Mouse (Mus musculus) hindbrain, postnatal 0 days (tissue): ENCODE measurements around the gene Ghrhr. TPM values are rescaled to one million over a fixed set of nuclear protein-coding genes. Genes with fewer than 3 reads are reported as not detected.

Experiments
- ATAC-seq: fragments of 200-750 bp; cut with Nextera tagmentation; 2 replicates; pipeline ENCODE4 v1.8.0; 2017; ENCODE audit warnings: mild to moderate bottlenecking, moderate TSS enrichment, moderate library complexity
- DNase-seq: peaks from one replicate; pipeline ENCODE4 v3.0.0-alpha.2; 2015; ENCODE audit warnings: low spot score
- H3K27ac ChIP-seq: fragments of 300-500 bp; sonication (generic); 2 replicates; pipeline ENCODE4 v1.5.1; 2014; ENCODE audit warnings: mild to moderate bottlenecking
- H3K27me3 ChIP-seq: fragments of 300-500 bp; sonication (generic); 2 replicates; pipeline ENCODE4 v1.6.1; 2014; ENCODE audit warnings: low read length, mixed read lengths; ENCODE audit not compliant: insufficient read depth
- H3K36me3 ChIP-seq: fragments of 300-500 bp; sonication (generic); 2 replicates; pipeline ENCODE4 v1.6.1; 2014; ENCODE audit warnings: low read length, mixed read lengths; ENCODE audit not compliant: insufficient read depth
- H3K4me1 ChIP-seq: fragments of 300-500 bp; sonication (generic); 2 replicates; pipeline ENCODE4 v1.6.1; 2014; ENCODE audit warnings: antibody characterized with exemption, low read length, mixed read lengths; ENCODE audit not compliant: insufficient read depth
- H3K4me2 ChIP-seq: fragments of 300-500 bp; sonication (generic); 2 replicates; pipeline ENCODE4 v1.6.1; 2014; ENCODE audit warnings: low read depth, mild to moderate bottlenecking, low read length, moderate library complexity, mixed read lengths
- H3K4me3 ChIP-seq: fragments of 300-500 bp; sonication (generic); 2 replicates; pipeline ENCODE4 v1.5.1; 2014; ENCODE audit warnings: low read length
- H3K9ac ChIP-seq: fragments of 300-500 bp; sonication (generic); replicated peaks from 2 replicates; pipeline ENCODE4 v1.6.1; 2014; ENCODE audit warnings: mild to moderate bottlenecking, low read length, moderate library complexity, mixed read lengths
- H3K9me3 ChIP-seq: fragments of 300-500 bp; sonication (generic); 2 replicates; pipeline ENCODE4 v1.6.1; 2016; ENCODE audit warnings: low read length, mixed read lengths
- CTCF ChIP-seq: IDR thresholded peaks from 2 replicates; pipeline ENCODE4 v1.5.1; 2016; ENCODE audit warnings: antibody characterized with exemption, control low read depth, low read depth
- WGBS: fragments of 180-500 bp; shearing (Covaris S2); extraction: QIAGEN DNeasy Blood & Tissue Kit; methylation state at CpG from one replicate; pipeline ENCODE4 v1.1.7; 2014; 5-methylcytosine and 5-hydroxymethylcytosine counted together
- polyA plus RNA-seq: library from polyadenylated mRNA; unstranded; fragments of >200 nt; fragmentation: Nextera tagmentation; extraction: Ambion mirVana; gene quantifications from 2 replicates; pipeline ENCODE4 v1.2.1, GENCODE M21; 2015
- total RNA-seq: library from RNA; depleted of rRNA; stranded (reverse); fragments of >200 nt; gene quantifications from 2 replicates; pipeline ENCODE4 v1.2.3, GENCODE M21; 2014

Gene Ghrhr
- total and polyA plus RNA-seq, 2 experiments from 2014 or later: not detected

- DNase-seq: no peak
- TF ChIP-seq CTCF: no peak
Observed at GRCm38 (mm10) chr6:55402041-55402776, 26.1 kb downstream of the Ghrhr start.

GRCm38 (mm10) chr6:55403411-55404309, 27.6 kb downstream of the Ghrhr start:
- Histone ChIP-seq H3K4me3 (no peak overlapping the region), H3K4me1 (peaks cover 13% of the 10 kb centered on the region), H3K27me3 (no peaks in the 10 kb centered on the region), H3K4me2 (no peak overlapping the region), H3K36me3 (no peaks in the 10 kb centered on the region), H3K9ac (no peak overlapping the region), H3K27ac (no peak overlapping the region), H3K9me3 (no peaks in the 10 kb centered on the region)
- no peak for DNase-seq
- WGBS: 80% methylated on average over 9 of the region's 9 CpGs
- ATAC-seq: no peak
- no peak for TF ChIP-seq CTCF

More at GRCm38 (mm10) chr6:55402041-55402776, 26.1 kb downstream of the Ghrhr start:
- 44% methylated on average over 9 of the region's 9 CpGs for WGBS
- H3K9me3 ChIP-seq: no peaks in the 10 kb centered on the region
- no peaks in the 10 kb centered on the region for H3K27me3 ChIP-seq
- H3K4me2 ChIP-seq: no peak overlapping the region
- no peak overlapping the region for H3K27ac ChIP-seq
- H3K4me3 ChIP-seq: no peak overlapping the region
- H3K4me1 ChIP-seq: peaks cover 16% of the 10 kb centered on the region
- no peaks in the 10 kb centered on the region for H3K36me3 ChIP-seq
- no peak overlapping the region for H3K9ac ChIP-seq
- ATAC-seq: no peak

- no peak for DNase-seq
- no peak for TF ChIP-seq CTCF
- no peaks in the 10 kb centered on the region for H3K36me3 ChIP-seq
- H3K4me1 ChIP-seq: peaks cover 7% of the 10 kb centered on the region
- no peak for ATAC-seq
- no peaks in the 10 kb centered on the region for H3K27me3 ChIP-seq
- no peak overlapping the region for H3K27ac ChIP-seq
- H3K9me3 ChIP-seq: no peaks in the 10 kb centered on the region
- WGBS: 83% methylated on average over 5 of the region's 5 CpGs
- no peak overlapping the region for H3K4me3 ChIP-seq
- no peak overlapping the region for H3K9ac ChIP-seq
- no peak overlapping the region for H3K4me2 ChIP-seq
Observed at GRCm38 (mm10) chr6:55404421-55404990, 28.4 kb downstream of the Ghrhr start.

DNA sequence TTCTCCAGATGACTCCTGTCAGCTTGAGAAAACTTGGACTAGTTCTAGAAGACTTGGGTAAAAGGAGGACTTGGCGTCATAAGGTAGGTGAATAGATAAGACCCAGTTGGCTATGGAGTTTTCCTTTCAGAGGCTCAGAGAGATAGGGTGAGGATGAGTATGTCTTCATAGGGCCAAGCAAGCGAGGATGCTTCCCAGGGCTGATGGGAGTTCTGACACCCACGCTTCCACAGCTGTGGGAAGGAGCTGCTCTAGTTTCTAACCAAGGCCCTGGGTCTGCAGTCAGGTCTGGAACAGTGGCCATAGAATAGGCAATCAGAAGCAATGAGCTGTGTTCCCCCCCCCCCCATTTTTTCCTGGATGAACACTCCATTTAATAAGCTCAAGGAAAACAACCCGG, 31.2 kb downstream of the Ghrhr start:
- Histone ChIP-seq H3K4me1 (0 out of 2 replicates have a peak, but pooled peaks cover 7% of the 10 kb centered on the region), H3K4me3 (no peak overlapping the region), H3K9ac (no peak overlapping the region), H3K9me3 (no peaks in the 10 kb centered on the region), H3K4me2 (no peak overlapping the region), H3K36me3 (no peaks in the 10 kb centered on the region), H3K27ac (no peak overlapping the region), H3K27me3 (no peaks in the 10 kb centered on the region)
- WGBS: 90% methylated on average over 4 of the region's 4 CpGs
- ATAC-seq: no peak
- no peak for DNase-seq
- TF ChIP-seq CTCF: no peak

DNA sequence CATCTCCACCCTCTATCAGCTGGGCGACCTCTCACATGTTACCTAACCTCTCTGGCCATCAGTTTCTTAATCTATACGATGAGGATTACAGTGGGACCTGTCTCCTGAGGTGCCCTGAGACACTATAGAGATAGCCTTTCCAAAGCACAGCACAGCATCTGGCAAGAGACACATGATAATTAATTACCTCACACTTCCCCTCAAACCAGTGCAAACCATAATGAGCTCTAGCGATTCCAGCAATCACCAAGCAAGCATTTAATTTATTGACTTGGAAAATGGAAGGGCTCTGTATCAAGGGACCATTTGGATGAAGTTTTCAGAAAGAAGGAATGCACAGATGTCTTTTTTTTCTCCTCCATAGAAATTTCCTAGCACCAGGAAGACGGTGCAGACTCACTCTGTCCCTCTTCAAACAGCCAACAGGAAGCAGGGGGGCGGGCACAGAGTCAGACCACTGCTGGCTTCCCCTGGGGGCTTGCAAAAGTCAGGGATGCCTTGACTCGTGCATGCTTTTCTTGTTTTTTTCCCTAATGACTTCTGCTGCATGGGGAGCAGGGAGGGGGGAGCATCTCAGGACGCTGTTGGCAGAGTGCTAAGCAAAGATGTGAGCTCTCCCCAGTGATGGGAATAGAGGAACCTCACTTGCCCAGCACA, 34.2 kb downstream of the Ghrhr start:
- H3K9ac ChIP-seq: no peak overlapping the region
- 0 out of 2 replicates have a peak, but pooled peaks cover 7% of the 10 kb centered on the region for H3K4me1 ChIP-seq
- H3K4me2 ChIP-seq: no peak overlapping the region
- H3K27me3 ChIP-seq: no peaks in the 10 kb centered on the region
- 35% methylated on average over 7 of the region's 7 CpGs for WGBS
- H3K4me3 ChIP-seq: no peak overlapping the region
- no peak overlapping the region for H3K27ac ChIP-seq
- DNase-seq: no peak
- no peak for TF ChIP-seq CTCF
- no peaks in the 10 kb centered on the region for H3K9me3 ChIP-seq
- no peaks in the 10 kb centered on the region for H3K36me3 ChIP-seq
- ATAC-seq: no peak

- 79% methylated on average over 5 of the region's 5 CpGs for WGBS
- Histone ChIP-seq H3K4me2 (no peak overlapping the region), H3K27ac (no peak overlapping the region), H3K36me3 (no peaks in the 10 kb centered on the region), H3K4me3 (no peak overlapping the region), H3K9ac (no peak overlapping the region), H3K27me3 (no peaks in the 10 kb centered on the region), H3K4me1 (0 out of 2 replicates have a peak, but pooled peaks cover 7% of the 10 kb centered on the region), H3K9me3 (no peaks in the 10 kb centered on the region)
- ATAC-seq: no peak
- no peak for TF ChIP-seq CTCF
- no peak for DNase-seq
Observed at GRCm38 (mm10) chr6:55410977-55411376, 34.9 kb downstream of the Ghrhr start.
